Mouse (Mus musculus): ENCODE data around the gene Kctd20. TPM values are rescaled to one million over a fixed set of nuclear protein-coding genes. Genes with fewer than 3 reads are reported as not detected.

The Kctd20 gene
- 28.3 and 28.9 TPM in 2 replicates for polyA plus RNA-seq (2012; rRNA removed)

DNA sequence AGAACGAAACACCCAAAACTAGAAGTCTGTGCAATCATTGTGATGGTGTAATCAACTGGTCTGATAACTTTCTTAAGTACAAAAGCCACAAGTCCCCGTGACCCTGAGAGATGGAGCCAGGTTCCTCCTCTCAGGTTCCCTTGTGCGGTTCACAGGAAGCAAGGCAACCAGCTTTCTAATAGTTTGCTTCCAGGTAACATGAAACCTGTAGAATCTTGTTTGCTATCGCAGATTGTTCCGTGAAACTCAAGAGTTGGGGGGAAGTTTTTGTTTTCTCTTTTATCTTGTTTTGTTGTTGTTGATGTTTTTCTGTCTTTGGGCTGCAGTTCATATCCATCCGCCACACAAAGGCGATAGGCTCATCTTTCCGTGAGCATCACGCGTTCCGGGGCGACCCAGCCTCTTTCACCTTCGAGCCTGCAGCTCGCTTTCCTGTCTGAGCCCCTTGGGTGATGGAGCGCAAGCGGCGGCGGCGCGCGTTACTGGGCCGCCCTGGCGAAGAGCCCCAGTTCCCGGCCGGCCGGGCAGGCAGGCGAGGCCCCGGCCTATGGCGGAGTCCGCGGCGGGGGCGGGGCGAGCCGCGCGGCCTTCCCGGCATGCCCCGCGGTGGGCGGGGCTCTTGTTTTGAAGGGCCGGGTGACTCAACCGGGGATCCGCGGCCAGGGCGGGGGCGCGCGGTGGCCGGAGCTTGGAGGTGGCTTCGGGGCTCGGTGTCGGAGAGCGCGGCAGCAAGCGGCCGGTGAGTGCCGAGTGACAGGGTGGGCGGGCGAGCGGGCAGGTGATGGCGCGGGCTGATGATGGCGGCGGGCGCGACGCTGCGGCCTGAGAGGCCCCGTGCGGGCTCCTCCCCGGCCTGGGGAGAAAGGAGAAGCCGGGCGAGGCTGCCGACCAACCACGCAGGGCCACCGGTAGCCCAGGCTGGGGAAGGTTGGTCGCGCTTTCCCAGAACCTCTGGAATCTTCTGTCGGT is at the start of gene Kctd20:
Gene Kctd20, plus strand, starts transcription at position 120 of the 969 bp plus-strand sequence.

DNA sequence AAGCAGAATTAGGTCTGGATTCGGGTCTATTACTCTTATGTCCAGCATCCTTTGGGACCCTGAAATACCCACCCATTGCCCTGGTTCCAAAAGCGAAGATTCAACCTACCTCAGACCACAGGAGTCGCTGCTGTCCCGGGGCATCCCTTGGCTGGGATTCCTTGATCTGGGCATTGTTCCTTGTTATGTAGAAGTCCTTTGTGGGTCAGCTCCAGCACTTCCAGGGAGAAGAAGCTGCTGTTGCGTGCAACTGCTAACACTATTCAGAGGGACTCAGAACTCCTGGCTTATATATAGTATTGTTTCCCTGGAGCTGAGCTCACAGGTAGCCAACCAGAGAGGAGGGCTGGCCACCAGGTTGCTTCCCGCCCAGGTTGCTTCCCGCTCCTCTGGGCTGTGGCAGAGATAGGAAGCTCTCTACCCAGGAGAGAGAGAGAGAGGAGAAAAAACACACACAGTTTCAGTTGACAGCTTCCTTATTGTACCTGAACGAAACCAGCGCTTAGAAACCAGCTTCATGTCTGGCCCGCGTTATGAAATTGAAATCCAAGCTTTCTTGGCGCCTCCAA is 36.6 kb upstream of the Kctd20 start, which contains the start of gene 4930539E08Rik:
Gene 4930539E08Rik, minus strand, starts transcription at position 265 of the 569 bp plus-strand sequence.

GRCm38 (mm10) chr17:28943740-28944139 is 8.0 kb upstream of the Kctd20 start, which contains the start of gene Pxt1:
TSS of gene Pxt1 (minus strand) at chr17:28943840.

DNA sequence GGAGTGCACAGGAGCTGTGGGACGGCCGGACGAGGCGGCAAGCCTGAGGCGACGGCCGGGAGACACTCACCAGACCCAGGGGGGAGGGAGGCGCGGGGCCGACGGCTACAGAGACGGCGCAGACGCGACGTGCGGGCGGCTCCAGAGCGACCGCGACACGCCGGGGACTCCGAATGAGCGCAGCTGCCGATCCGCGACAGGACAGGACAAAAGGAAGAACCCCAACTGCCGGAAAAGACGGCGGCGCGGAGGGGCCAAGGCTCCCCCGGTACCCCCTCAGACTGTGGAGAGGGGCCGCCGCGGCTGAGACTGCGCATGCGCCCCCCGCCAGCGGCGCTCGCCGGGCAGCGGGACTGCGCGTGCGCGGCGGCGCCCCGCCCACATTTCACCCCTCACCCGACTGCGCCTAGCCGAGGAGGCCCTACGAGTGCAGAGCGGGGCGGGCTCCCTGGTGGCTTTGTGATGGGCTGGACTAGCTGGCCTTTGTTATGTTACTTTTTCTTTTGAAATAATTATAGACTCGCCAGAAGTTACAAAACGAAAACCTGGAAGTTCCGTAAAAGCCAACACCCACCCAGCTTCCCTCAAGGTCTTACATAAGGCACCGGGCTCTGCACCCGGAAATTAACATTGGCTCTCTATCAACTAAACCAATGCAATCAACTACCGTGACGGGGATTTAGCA is 56.0 kb downstream of the Kctd20 start, which contains the start of gene Stk38:
Gene Stk38, minus strand, starts transcription at position 355 of the 685 bp plus-strand sequence.

Other genes with a start within 250 kb of the Kctd20 start
- gene AC170998.1, start 225.9 kb upstream of the Kctd20 start, polyA plus RNA-seq (2012; rRNA removed), result 0.17 and 0.30 TPM in 2 replicates
- 15.2 and 19.5 TPM in 2 replicates for gene Mapk13, start 182.7 kb upstream of the Kctd20 start, polyA plus RNA-seq (2012; rRNA removed)
- gene Brpf3, start 150.9 kb upstream of the Kctd20 start, polyA plus RNA-seq (2012; rRNA removed), result 48.5 and 53.0 TPM in 2 replicates
- gene Pnpla1, start 93.5 kb upstream of the Kctd20 start, polyA plus RNA-seq (2012; rRNA removed), result 0.14 and 0.17 TPM in 2 replicates
- 0.09 and 0.20 TPM in 2 replicates for gene 4930539E08Rik, start 36.6 kb upstream of the Kctd20 start, polyA plus RNA-seq (2012; rRNA removed)
- gene Pxt1, start 8.1 kb upstream of the Kctd20 start, polyA plus RNA-seq (2012; rRNA removed), result 0.28 and 0.36 TPM in 2 replicates
- 31.9 and 34.3 TPM in 2 replicates for gene Stk38, start 56.0 kb downstream of the Kctd20 start, polyA plus RNA-seq (2012; rRNA removed)
- 86.2 and 95.4 TPM in 2 replicates for gene Srsf3, start 80.7 kb downstream of the Kctd20 start, polyA plus RNA-seq (2012; rRNA removed)
- gene Cdkn1a, start 139.0 kb downstream of the Kctd20 start, polyA plus RNA-seq (2012; rRNA removed), result 28.8 and 29.6 TPM in 2 replicates
- 20.4 and 34.3 TPM in 2 replicates for gene Rab44, start 162.2 kb downstream of the Kctd20 start, polyA plus RNA-seq (2012; rRNA removed)